Mouse (Mus musculus): ENCODE results near the gene Acot13. TPM values are rescaled to one million over a fixed set of nuclear protein-coding genes. Genes with fewer than 3 reads are reported as not detected.

Gene Acot13
- total and polyA plus RNA-seq, 3 experiments: 365 to 456 (median 383) TPM

DNA sequence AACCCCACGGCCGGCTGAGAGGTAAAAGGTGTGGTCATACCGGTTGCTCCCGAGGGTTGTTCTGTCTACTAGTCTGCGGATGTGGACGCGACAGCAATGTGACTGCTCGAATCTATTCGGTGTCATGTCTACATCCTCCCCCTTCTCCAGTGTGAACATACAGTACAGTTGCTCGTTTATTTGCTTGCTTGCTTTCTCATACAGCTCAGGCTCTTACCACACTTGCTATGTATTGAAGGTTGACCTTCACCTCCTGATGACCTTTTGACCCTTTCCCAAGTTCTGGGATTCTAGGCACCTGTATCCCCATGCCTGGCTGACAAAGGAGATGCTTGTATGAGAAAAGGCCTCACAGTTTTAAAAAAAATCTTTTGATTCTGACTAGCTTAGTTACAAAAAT is 36.4 kb upstream of the Acot13 start:
- TF ChIP-seq POLR2A (IDR thresholded peaks at IDR 0.05; ENCODE audit: insufficient read depth, low read depth, low read length) (no peak), EP300 (IDR thresholded peaks at IDR 0.05; ENCODE audit: insufficient read depth, low read depth, low read length) (no peak), CTCF (IDR thresholded peaks at IDR 0.05) (no peak)

DNA sequence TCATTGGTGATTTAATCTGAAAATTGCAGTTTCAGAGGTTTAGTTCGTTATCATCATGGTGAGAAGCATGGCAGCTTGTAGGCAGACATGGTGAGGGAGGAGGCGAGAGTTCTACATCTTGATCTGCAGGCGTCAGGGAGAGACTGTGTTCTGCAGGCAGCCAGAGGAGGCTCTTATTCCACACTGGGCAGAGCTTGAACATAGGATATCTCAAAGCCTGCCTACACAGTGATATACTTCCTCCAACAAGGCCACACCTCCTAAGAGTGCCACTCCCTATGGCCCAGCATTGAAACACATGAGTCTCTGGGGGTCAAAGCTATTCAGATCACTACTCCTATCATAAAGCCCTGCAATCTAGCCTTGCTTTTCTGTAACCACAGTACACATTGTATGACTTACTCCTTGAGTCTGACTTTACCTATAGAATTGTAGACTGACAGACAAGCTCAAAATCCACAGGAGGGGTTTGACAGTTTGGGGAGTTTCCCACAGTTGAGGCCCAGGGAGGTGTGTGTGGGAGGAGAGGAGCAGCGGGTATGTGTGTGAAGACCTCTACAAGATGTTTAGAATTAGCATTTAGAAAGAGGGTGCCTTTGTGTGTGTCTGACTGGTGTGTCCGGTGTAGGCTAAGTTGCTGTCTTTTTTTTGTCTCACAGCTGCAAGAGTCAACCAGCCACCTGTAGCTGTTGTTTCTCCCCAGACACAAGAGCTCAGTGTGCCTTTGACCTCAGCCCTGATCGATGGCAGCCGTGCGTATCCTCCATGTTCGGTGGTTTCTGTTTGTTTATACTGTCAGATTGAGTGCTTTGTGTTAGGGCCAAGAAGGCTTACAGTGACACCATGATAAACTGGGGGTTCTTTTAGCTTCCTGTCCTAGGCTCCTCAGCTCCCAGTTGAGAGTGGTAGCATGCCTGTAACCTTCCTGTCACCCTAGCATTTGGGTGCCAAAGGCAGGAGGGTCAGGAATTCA is 35.4 kb upstream of the Acot13 start:
- TF ChIP-seq CTCF (IDR thresholded peaks at IDR 0.05) (no peak), EP300 (IDR thresholded peaks at IDR 0.05; ENCODE audit: insufficient read depth, low read depth, low read length) (no peak), POLR2A (IDR thresholded peaks at IDR 0.05; ENCODE audit: insufficient read depth, low read depth, low read length) (no peak)
- Histone ChIP-seq H3K36me3 (ENCODE audit: control insufficient read depth, insufficient read depth, low read length) (no peaks in the 10 kb centered on the region), H3K27me3 (ENCODE audit: control insufficient read depth, insufficient read depth, low read length) (no peaks in the 10 kb centered on the region), H3K27ac (no peak overlapping the region), H3K4me3 (no peak overlapping the region), H3K9ac (ENCODE audit: low read depth, low read length) (no peak overlapping the region), H3K79me2 (replicated peaks; ENCODE audit: control insufficient read depth, insufficient read depth, low read length) (no peaks in the 10 kb centered on the region), H3K4me1 (ENCODE audit: control insufficient read depth, insufficient read depth, low read length) (no peaks in the 10 kb centered on the region)
- intact Hi-C loops (cut with DNase I): no loop called here
- DNase-seq: no peak
- 63% methylated on average over 9 of the region's 9 CpGs for whole genome bisulfite sequencing

More for the DNA sequence above, 36.4 kb upstream of the Acot13 start:
- H3K9ac ChIP-seq (ENCODE audit: low read depth, low read length): no peak overlapping the region
- DNase-seq: no peak
- no peaks in the 10 kb centered on the region for H3K36me3 ChIP-seq (ENCODE audit: control insufficient read depth, insufficient read depth, low read length)
- intact Hi-C loops (cut with DNase I): no loop called here
- 88% methylated on average over 10 of the region's 10 CpGs for WGBS
- H3K79me2 ChIP-seq (replicated peaks; ENCODE audit: control insufficient read depth, insufficient read depth, low read length): no peaks in the 10 kb centered on the region
- H3K4me3 ChIP-seq: no peak overlapping the region
- no peaks in the 10 kb centered on the region for H3K4me1 ChIP-seq (ENCODE audit: control insufficient read depth, insufficient read depth, low read length)
- no peaks in the 10 kb centered on the region for H3K27me3 ChIP-seq (ENCODE audit: control insufficient read depth, insufficient read depth, low read length)
- no peak overlapping the region for H3K27ac ChIP-seq

DNA sequence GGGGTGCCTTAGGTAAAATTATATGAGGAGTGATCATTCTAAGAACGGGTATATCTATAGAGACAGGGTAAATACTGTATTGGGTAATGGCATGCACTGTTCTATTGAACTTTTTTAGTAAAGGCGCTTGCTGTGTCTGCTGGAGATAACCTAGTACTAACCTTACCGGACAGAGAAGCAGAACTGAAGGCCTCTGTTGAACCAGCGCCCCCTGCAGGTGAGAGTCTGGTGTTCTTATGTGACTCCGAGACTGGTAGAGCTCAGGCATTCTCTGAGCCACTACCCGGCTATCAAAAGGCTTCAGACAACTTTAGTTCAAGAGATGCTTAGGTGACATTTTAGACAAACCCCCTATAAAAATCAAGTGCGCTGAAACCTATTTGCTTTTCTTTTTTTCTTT is 31.2 kb upstream of the Acot13 start:
- 59% methylated on average over 7 of the region's 7 CpGs for WGBS
- Histone ChIP-seq H3K27me3 (ENCODE audit: control insufficient read depth, insufficient read depth, low read length) (no peaks in the 10 kb centered on the region), H3K79me2 (replicated peaks; ENCODE audit: control insufficient read depth, insufficient read depth, low read length) (no peaks in the 10 kb centered on the region), H3K4me3 (no peak overlapping the region), H3K9ac (ENCODE audit: low read depth, low read length) (no peak overlapping the region), H3K27ac (no peak overlapping the region), H3K36me3 (ENCODE audit: control insufficient read depth, insufficient read depth, low read length) (no peaks in the 10 kb centered on the region), H3K4me1 (ENCODE audit: control insufficient read depth, insufficient read depth, low read length) (no peaks in the 10 kb centered on the region)
- peak; percentile 39 to 56 for DNase-seq
- intact Hi-C loops (cut with DNase I): no loop called here
- TF ChIP-seq POLR2A (IDR thresholded peaks at IDR 0.05; ENCODE audit: insufficient read depth, low read depth, low read length): no peak
- no peak for TF ChIP-seq EP300 (IDR thresholded peaks at IDR 0.05; ENCODE audit: insufficient read depth, low read depth, low read length)
- peak; percentile 68 for TF ChIP-seq CTCF (IDR thresholded peaks at IDR 0.05)

DNA sequence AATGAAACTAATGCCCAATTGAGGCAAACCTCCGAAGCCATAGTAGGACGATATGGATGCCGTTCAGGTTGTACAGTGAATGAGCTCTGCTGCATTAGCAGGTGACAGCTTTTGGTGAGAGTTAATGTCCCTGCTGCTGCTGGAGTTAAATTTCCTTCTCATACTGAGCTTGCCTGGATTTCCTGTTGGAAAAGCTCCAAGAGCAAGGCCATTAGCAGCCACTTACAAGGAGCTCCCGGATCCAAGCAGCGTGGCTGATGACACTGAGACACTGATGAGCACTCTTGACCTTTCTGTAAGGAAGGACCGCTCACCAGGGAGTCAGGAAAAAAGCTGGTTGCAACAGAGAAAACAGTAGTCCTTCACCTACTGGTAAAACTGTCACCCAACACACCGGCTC is 30.7 kb upstream of the Acot13 start:
- TF ChIP-seq EP300 (IDR thresholded peaks at IDR 0.05; ENCODE audit: insufficient read depth, low read depth, low read length) (no peak), POLR2A (IDR thresholded peaks at IDR 0.05; ENCODE audit: insufficient read depth, low read depth, low read length) (no peak), CTCF (IDR thresholded peaks at IDR 0.05) (no peak)
- no peak overlapping the region for H3K4me3 ChIP-seq
- H3K4me1 ChIP-seq (ENCODE audit: control insufficient read depth, insufficient read depth, low read length): no peaks in the 10 kb centered on the region; the same call in 1 of the 2 replicates
- H3K9ac ChIP-seq (ENCODE audit: low read depth, low read length): no peak overlapping the region
- H3K79me2 ChIP-seq (replicated peaks; ENCODE audit: control insufficient read depth, insufficient read depth, low read length): no peaks in the 10 kb centered on the region
- H3K27ac ChIP-seq: no peak overlapping the region
- WGBS: 49% methylated on average over 7 of the region's 7 CpGs
- no peaks in the 10 kb centered on the region for H3K27me3 ChIP-seq (ENCODE audit: control insufficient read depth, insufficient read depth, low read length)
- no peaks in the 10 kb centered on the region for H3K36me3 ChIP-seq (ENCODE audit: control insufficient read depth, insufficient read depth, low read length)
- intact Hi-C loops (cut with DNase I): no loop called here
- no peak for DNase-seq

DNA sequence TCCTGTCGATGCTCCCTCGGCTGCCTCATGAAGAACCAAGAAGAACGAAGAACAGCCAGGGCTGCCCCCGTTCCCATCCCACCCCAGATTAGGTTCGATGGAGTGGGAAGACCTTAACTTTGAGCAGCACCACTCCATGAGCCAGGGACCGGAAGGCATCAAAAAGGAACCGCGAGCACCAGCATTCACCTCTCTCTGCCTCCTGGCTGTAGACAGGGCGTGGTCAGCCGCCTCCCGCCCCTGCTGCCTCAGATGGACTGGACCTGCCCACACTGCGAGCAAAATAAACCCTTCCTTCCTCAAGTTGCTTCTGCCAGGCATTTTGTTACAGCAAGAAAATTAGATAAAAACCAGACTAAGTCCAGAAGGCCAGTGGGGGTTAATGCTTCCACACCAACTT is 29.7 kb upstream of the Acot13 start:
- WGBS: 76% methylated on average over 12 of the region's 12 CpGs
- Histone ChIP-seq H3K9ac (ENCODE audit: low read depth, low read length) (no peak overlapping the region), H3K4me3 (no peak overlapping the region), H3K36me3 (ENCODE audit: control insufficient read depth, insufficient read depth, low read length) (no peaks in the 10 kb centered on the region), H3K27me3 (ENCODE audit: control insufficient read depth, insufficient read depth, low read length) (no peaks in the 10 kb centered on the region), H3K4me1 (ENCODE audit: control insufficient read depth, insufficient read depth, low read length) (no peaks in the 10 kb centered on the region; the same call in 1 of the 2 replicates), H3K27ac (no peak overlapping the region), H3K79me2 (replicated peaks; ENCODE audit: control insufficient read depth, insufficient read depth, low read length) (no peaks in the 10 kb centered on the region)
- intact Hi-C loops (cut with DNase I): no loop called here
- TF ChIP-seq CTCF (IDR thresholded peaks at IDR 0.05) (no peak), EP300 (IDR thresholded peaks at IDR 0.05; ENCODE audit: insufficient read depth, low read depth, low read length) (no peak), POLR2A (IDR thresholded peaks at IDR 0.05; ENCODE audit: insufficient read depth, low read depth, low read length) (no peak)
- no peak for DNase-seq

DNA sequence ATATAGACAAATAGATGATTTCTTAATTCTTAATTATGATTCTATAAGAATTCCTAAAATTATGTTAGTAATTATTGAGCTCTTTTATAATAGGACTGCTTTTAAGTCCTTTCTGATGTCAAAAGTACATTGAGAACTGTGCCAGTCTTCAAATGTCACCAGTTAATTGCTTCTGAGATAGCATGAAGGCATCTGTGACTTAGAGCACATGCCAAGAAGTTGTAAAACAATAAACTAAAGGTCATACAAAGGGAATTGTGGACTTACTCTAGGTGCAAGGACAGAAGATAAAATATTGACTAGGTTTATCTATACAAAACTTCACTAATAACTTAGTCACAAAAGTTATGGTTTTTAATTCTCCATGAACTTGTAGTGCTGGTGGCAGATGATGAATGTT is 27.8 kb upstream of the Acot13 start:
- intact Hi-C loops (cut with DNase I): no loop called here
- Histone ChIP-seq H3K27ac (no peak overlapping the region), H3K79me2 (replicated peaks; ENCODE audit: control insufficient read depth, insufficient read depth, low read length) (no peaks in the 10 kb centered on the region), H3K4me1 (ENCODE audit: control insufficient read depth, insufficient read depth, low read length) (no peaks in the 10 kb centered on the region; the same call in 1 of the 2 replicates), H3K27me3 (ENCODE audit: control insufficient read depth, insufficient read depth, low read length) (no peaks in the 10 kb centered on the region), H3K4me3 (no peak overlapping the region), H3K36me3 (ENCODE audit: control insufficient read depth, insufficient read depth, low read length) (no peaks in the 10 kb centered on the region), H3K9ac (ENCODE audit: low read depth, low read length) (no peak overlapping the region)
- TF ChIP-seq POLR2A (IDR thresholded peaks at IDR 0.05; ENCODE audit: insufficient read depth, low read depth, low read length): no peak
- TF ChIP-seq CTCF (IDR thresholded peaks at IDR 0.05): no peak
- no peak for TF ChIP-seq EP300 (IDR thresholded peaks at IDR 0.05; ENCODE audit: insufficient read depth, low read depth, low read length)
- DNase-seq: no peak

All from heart, adult 2 months (tissue).